Mouse (Mus musculus) liver, embryonic 14.5 days (tissue): ENCODE data around the gene Paqr3.

Source experiments
- CTCF ChIP-seq: IDR thresholded peaks from 2 replicates; pipeline ENCODE4 v1.5.1; 2016; ENCODE audit warnings: antibody characterized with exemption, low read depth, control low read depth
- EP300 ChIP-seq: IDR thresholded peaks from 2 replicates; pipeline ENCODE4 v1.6.1; 2016; ENCODE audit warnings: antibody characterized with exemption, low read depth

DNA sequence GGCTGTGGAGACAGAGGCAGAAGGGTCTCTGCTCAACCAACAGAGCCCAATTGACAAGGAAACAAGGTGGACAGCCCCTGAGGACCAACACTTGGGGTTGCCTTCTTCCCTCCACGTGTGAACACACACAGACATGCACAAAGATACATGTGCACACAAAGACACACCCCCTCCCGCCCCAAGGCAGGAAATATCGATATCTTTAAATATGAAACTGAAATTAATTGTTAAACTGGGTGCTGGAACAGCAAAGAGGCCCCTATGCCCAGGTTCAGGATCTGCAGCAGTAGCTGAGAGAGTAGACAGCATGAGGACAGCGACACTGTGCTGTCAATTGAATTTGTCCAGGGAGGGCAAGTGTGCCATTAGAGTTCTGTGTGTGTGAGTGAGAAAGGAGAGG, 45.6 kb downstream of the Paqr3 start:
- TF ChIP-seq CTCF, result no peak
- TF ChIP-seq EP300, result no peak
